Mouse (Mus musculus) kidney, adult 9 months (tissue): Measurements from ENCODE around the gene 3110040M04Rik.
A peak's percentile ranks its signal among the peaks of the same experiment; 100 is the strongest.
"Not testable (repeated sequence)": the region's sequence is repeated elsewhere in the genome, so short reads cannot be mapped to it uniquely, and the experiment has no call there.

Experiments used
- DNase-seq: peaks from one replicate; pipeline ENCODE4 v3.0.0; 2022

3110040M04Rik gene

GRCm38 (mm10) chr1:151192739-151193138, 11.2 kb upstream of the 3110040M04Rik start:
- not testable (repeated sequence) for DNase-seq

- DNase-seq, result peak; percentile 64
These were observed 7.9 kb upstream of the 3110040M04Rik start for GRCm38 (mm10) chr1:151195986-151196385.

- DNase-seq, result not testable (repeated sequence)
These were observed 7.2 kb upstream of the 3110040M04Rik start for GRCm38 (mm10) chr1:151196690-151197089.

- not testable (repeated sequence) for DNase-seq
These were observed 5.8 kb upstream of the 3110040M04Rik start, which contains the start of gene Gm47995 for GRCm38 (mm10) chr1:151198120-151198519. Gm47995 (plus strand) TSS chr1:151198448.

- DNase-seq, result not testable (repeated sequence)
These were observed 3.3 kb upstream of the 3110040M04Rik start for GRCm38 (mm10) chr1:151200620-151201019.

GRCm38 (mm10) chr1:151202771-151203170, 1.1 kb upstream of the 3110040M04Rik start:
- DNase-seq, result not testable (repeated sequence)

GRCm38 (mm10) chr1:151208493-151208892, 4.6 kb downstream of the 3110040M04Rik start:
- DNase-seq, result not testable (repeated sequence)

GRCm38 (mm10) chr1:151208944-151209343, 5.0 kb downstream of the 3110040M04Rik start:
- not testable (repeated sequence) for DNase-seq

- not testable (repeated sequence) for DNase-seq
These were observed 6.0 kb downstream of the 3110040M04Rik start, which contains the start of gene Gm47996 for GRCm38 (mm10) chr1:151209824-151210355. Gm47996 (plus strand) TSS chr1:151210131.

GRCm38 (mm10) chr1:151211666-151212065, 7.7 kb downstream of the 3110040M04Rik start:
- not testable (repeated sequence) for DNase-seq

GRCm38 (mm10) chr1:151214862-151215261, 10.9 kb downstream of the 3110040M04Rik start:
- no peak for DNase-seq

GRCm38 (mm10) chr1:151215985-151216384, 12.1 kb downstream of the 3110040M04Rik start:
- DNase-seq, result no peak

GRCm38 (mm10) chr1:151216417-151216816, 12.5 kb downstream of the 3110040M04Rik start:
- DNase-seq, result peak; percentile 90

- no peak for DNase-seq
These were observed 15.1 kb downstream of the 3110040M04Rik start for GRCm38 (mm10) chr1:151219045-151219444.

- DNase-seq, result no peak
These were observed 16.2 kb downstream of the 3110040M04Rik start for GRCm38 (mm10) chr1:151220098-151220497.

GRCm38 (mm10) chr1:151222561-151223267, 18.8 kb downstream of the 3110040M04Rik start:
- no peak for DNase-seq

GRCm38 (mm10) chr1:151223377-151223776, 19.5 kb downstream of the 3110040M04Rik start:
- DNase-seq, result no peak

GRCm38 (mm10) chr1:151224536-151224935, 20.6 kb downstream of the 3110040M04Rik start:
- DNase-seq, result peak; percentile 71

GRCm38 (mm10) chr1:151227506-151227905, 23.6 kb downstream of the 3110040M04Rik start:
- DNase-seq, result no peak

GRCm38 (mm10) chr1:151228320-151228989, 24.5 kb downstream of the 3110040M04Rik start:
- peak; percentile 31 for DNase-seq

- DNase-seq, result peak; percentile 62
These were observed 28.4 kb downstream of the 3110040M04Rik start for GRCm38 (mm10) chr1:151232346-151232745.

GRCm38 (mm10) chr1:151233756-151234155, 29.8 kb downstream of the 3110040M04Rik start:
- DNase-seq, result no peak

- DNase-seq, result no peak
These were observed 31.7 kb downstream of the 3110040M04Rik start for GRCm38 (mm10) chr1:151235574-151235973.
